Mouse (Mus musculus): ENCODE measurements around the gene Rfx8.
A peak's percentile ranks its signal among the peaks of the same experiment; 100 is the strongest.
"Not testable (repeated sequence)": the region's sequence is repeated elsewhere in the genome, so short reads cannot be mapped to it uniquely, and the experiment has no call there.

The Rfx8 gene

DNA sequence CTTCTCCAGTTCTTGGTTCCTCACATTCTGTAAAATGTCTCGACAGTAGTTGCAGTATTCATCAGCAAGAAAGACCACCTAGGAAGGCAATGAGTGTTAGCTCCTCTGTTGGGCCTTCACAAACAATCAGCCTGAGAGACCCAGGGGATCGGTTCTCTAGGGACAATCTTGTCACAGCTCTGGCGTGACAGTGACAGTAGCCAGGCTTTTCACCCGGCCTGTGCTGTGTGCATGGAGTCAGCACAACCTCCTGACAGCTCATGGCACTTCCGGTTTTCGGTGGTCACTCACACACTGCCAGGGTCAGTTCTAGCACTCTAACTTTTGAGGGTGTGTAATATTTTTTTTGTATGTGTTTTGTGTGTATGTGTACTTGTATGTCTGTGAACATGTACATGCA is 32.2 kb downstream of the Rfx8 start:
- no peak for DNase-seq

DNA sequence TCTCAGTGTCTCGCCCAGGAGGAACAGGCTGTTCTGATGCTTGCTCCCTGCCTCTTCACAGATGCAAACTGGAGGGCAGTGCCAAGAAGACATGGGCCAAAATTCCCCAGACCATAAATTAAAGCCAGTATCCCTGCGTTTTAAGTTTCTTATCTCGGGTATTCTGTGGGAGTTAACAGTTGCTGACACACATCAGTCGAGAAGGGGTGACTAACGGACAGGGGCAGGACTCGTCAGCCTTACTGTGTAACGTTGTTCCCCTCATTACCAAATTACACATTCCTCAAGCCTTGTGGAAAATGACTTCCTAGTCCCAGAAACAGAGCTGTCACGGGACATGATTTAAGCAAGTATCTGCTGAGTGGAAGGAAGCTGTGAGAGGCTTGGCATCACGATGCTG is 33.5 kb downstream of the Rfx8 start:
- no peak for DNase-seq

DNA sequence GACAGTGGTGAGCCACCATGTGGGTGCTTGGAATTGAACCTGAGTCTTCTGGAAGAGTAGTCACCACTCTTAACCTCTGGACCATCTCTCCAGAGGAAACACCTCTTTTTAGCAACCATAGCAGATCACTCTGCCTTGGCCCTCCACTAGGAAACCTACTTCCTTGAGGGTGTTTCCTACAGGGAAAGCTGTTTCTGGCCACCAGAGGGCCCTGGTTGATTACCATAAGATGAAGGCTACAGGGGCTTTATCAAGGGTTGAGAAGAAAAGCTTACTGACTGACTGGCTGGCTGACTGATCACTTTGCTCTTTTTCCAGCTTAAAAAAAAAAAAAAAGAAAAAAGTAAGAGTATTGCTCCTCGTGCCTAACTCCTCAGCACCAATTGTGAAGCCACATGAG is 35.0 kb downstream of the Rfx8 start:
- peak; percentile 92 for DNase-seq

DNA sequence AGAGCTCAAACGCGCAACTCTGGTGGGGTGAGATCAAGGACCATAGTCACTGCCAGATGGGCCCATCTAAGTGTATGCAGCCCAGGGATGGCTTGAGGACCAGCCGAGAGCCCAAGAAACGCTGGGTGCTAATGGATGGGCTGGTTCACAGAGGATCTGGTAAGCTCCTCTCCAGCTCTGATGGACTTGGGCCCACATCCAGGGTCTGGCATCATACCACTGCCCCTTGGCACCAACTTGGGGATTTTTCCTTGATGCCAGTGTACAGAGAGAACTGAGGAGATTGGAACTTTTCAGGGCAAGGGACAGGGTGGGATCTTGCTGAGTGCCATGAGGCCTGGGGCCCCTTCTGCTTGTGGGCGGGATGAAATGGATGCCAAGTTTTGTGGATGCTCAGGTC is 39.2 kb downstream of the Rfx8 start:
- DNase-seq, result no peak

DNA sequence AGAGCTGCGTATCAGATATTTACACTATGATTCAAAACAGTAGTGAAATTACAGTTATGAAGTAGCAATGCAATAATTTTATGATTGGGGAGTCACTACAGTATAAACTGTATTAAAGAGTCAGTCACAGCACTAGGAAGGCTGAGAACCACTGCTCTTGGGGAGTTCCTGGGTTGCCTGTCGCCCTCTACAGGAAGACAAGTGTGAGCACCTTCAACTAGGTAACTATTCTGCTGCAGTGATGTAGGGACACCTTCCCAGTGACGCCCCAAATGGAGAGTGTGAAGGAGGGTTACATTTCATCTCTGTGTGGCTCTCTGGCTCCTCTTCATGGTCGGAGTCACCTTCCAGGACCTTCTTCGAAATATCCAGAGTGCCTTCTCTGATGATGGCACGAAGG is 40.3 kb downstream of the Rfx8 start:
- DNase-seq, result no peak

DNA sequence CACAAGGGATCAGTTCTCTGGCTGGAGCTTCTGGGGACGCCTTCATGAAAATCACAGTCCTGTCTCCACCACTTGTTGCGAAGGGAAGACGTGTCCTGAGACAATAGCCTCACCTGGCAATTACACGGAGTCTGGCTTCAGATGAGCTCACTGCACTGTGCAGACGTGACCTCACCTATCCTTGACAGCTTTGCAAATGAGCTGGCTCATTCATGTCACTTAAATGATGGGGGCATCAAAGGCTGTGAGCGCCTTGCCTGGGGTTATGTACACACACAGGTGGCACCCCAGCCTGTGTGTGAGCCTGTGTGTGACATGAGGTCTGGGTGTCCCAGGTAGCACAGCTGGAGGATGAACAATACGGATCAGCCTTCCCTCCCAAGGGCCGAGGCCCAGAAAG is 41.9 kb downstream of the Rfx8 start:
- no peak for DNase-seq

DNA sequence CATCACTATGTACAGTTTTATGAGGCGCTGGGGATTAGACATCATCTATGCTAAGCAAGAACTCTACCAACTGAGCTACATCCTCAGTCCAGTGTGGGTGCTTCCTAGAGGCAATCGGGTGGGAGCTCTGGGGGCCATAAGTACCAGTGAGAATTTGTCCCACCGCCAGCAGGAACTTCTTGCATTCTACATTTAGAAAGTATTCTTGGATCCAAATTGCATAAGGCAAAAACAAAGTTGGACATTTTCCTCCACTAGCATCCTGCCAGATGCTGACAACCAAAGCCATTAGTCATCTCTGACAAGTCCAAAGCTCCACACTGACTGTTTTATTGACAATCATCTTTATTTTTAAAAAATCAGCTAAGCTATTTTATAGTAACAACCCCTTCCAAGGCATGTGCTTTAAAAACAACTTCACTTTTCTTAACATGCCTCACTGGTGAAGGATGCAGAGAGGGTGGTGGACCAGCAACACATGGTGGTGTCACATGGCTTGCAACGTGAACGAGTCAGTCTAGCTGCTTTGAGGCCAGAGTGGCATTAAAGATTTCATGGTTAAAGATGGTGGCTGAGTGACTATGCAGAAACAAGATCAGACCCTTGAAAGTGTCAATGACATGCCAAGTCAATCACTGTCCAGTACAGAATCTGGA is 44.4 kb downstream of the Rfx8 start:
- no peak for DNase-seq

DNA sequence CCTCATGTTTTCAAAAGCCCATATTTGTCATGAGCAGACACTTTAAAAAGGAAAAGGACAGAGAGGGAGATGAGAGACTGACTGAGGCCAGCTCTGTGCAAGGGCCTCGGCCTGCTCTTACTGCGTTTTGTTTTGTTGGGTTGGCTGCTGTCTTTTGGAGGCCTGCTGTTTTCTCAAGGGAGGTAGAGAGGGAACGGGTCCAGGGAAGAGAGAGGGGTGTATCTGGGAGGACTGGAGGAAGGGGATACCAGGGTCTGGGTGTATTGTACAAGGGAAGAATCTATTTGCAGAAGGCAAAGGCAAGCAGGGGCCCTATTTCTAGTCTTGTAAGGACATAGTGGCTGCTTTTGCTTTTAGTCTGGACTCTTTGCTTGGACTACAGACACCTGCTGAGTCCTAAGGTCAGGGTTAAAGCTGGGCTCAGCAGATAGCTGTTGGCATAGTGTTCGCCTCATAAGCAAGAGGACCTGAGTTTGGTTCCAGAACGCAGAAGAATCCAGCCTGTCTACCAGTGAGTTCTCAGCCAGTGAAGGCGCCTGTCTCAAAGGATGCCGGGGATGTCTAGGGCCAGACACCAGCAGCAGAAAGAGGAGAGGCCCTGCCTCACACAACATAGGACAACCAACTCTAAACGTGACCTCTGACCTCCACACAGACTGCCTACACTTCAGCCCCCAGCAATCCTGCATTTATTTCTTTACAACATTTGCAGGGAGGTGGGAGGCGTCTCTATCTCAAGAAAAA is 48.3 kb downstream of the Rfx8 start:
- DNase-seq, result no peak

DNA sequence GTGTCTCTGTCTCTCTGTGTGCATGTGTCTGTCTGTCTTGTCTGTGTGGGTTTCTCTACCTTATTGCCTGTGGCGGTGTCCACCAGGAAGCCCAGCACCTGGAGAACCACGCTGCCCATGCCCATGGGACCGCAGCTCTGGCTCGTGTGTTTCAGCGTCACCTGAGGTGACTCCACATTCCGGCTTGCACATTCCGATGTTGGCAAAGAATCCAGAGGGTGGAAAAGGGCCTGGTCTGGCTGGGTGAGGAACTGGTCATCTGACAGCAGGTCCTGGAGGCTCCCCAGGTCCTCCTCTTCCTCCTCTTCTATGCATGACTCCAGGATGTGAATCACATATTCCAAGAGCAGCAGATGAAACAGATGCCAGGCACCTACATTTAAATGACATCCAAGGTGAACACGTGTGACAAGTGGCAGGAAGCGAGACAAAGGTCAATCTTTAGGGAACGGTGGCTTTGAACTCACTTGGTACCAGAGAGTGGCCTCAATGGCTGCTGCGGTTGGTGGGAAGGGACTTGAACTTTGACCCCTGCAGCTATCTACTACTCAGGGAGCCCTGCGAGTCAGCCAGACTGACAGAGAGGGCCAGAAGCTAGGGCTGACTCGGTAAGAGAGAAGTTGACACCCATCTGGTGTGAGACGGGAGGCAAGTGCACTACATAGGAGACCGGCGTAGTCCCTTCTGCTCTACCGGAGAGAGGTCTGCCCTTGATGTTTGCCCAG is 50.4 kb downstream of the Rfx8 start:
- DNase-seq, result no peak

DNA sequence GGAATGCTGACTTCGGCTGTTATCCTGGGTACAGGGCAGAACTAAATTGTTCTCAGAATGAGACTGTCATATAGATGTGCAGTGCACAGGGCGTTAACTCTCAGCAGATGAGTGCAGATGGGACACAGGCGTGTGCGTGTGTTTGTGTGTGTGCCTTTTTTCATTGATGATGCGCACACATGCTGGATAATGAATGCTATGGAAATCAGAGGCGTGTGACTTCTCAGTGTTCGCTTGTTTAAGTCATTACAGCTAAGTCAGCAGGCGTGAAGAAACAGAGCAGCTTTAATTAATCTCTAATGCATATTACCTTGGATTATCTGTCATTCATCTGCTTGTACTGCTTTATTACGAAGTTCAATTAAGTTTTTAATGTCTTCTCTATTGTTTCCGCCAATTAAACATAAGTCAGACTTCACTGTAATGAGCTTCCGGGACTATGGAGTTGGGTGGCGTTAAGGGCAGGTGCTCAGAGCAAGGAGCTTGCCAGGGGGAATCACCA is 54.0 kb downstream of the Rfx8 start:
- no peak for DNase-seq

DNA sequence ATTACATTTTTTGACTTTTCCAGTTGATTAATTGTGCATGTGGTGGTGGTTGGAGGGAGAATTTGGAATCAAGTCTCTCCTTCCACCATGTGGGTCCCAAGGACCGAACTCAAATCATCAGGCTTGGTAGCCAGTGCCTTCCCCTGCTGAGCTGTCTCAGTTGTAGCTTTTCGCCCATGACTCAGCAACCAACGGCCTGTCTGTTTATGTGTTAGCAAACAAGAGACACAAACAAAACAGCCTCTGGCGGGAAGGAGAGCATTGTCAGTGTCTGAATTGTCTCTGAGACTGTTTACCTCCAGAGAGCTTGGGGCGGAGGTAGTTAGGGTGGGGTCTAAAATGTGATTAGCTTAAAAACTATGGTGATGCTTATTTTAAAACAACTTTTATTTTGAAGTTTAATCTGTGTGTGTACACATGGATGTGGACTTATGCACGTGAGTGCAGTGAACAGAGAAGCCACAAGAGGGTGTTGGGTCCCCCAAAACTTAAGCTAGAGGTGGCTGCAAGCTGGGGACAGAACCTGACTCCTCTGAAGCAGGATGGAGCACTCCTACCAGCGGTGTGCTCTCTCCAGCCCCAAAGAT is 56.7 kb downstream of the Rfx8 start:
- no peak for DNase-seq

DNA sequence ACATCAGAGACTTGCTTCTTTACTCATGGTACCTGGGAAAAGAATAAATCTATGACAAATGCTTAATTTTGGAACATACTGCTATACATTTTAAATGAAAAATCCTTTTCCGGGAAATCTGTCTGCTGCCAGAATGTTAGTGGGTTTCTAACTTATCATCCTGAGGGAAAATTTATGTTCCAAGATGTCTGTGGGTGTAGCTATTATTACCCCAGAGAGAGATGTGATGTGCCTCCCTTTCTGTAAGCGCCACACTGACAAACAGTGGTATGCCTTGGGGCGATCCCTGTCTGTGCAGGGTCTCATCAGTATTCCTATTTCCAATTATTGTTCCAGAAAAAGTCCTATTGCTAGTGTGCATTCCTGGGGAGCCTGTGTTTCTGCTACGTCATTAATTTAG is 57.7 kb downstream of the Rfx8 start:
- DNase-seq, result no peak

DNA sequence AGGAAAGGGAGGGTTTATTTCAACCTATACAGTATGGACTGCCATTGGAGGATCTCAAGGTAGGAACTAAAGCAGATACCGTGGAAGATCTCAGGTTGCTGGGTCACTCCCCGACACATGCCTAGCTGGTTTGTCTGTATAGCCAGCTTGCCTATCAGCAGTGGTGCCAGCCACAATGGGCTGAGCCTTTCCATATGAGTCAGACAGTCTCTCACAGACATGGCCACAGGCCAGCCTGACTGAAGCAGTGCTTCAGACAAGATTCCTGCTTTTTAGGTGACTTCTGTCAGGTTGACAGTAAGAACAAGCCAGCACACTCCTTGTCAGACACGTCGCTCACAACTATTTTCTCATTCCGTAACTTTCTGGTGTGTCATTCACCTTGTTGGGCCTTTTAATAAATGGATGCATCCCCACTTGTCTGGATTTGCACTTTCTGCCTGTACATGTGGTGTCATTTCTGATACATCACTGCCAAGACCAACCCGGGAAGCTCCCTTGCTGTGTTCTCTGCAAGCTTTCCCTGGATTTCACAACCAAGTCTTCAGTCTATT is 63.7 kb downstream of the Rfx8 start:
- no peak for DNase-seq

DNA sequence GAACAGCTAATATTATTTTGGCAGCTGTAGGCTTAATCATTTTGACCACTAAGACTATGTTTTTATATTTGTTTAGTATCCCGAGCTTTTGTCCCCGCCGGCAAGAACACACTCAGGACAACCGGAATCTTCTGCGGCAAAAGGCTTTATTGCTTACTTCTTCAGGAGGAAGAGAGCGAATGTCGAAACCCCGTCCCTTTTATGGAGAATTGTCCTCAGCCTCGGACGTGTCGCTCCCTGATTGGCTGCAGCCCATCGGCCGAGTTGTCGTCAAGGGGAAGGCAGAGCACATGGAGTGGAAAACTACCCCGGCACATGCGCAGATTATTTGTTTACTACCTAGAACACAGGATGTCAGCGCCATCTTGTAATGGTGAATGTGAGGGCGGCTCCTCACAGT is 65.9 kb downstream of the Rfx8 start:
- not testable (repeated sequence) for DNase-seq

DNA sequence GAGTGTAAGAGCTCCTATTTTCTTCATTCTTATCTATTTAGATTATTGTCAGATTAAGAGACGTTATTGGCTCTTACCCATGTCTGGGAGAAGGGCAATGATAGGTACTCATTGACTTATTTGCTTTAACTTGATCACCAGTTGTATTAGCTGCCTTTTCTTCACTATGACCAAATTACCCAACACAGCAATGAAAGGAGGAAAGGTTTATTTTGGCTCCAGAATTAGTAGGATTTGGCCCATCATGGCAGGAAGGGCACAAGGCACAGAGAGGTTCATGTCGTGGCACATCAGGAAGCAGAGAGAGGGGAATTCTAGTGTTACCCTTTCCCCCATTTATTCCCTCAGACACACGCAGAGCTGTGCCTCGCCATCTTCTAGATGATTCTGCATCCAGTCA is 67.8 kb downstream of the Rfx8 start:
- DNase-seq, result no peak

DNA sequence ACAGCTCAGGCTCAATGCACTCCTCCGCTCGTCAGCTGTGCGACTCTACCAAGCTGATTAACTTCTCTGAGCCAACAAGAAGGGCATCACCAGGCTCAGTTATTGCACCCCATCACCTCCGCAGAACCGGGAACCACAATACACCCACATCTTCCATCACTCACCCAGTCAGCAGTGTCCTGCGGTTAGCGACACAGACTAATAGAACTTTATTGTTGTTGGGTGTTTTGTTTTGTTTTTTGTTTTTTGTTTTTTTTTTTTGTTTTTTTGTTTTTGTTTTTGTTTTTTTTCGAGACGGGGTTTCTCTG is 69.6 kb downstream of the Rfx8 start, which contains the start of gene Creg2:
Creg2 (minus strand) TSS at position 234 of the 308 bp plus-strand sequence.
- no peak for DNase-seq

DNA sequence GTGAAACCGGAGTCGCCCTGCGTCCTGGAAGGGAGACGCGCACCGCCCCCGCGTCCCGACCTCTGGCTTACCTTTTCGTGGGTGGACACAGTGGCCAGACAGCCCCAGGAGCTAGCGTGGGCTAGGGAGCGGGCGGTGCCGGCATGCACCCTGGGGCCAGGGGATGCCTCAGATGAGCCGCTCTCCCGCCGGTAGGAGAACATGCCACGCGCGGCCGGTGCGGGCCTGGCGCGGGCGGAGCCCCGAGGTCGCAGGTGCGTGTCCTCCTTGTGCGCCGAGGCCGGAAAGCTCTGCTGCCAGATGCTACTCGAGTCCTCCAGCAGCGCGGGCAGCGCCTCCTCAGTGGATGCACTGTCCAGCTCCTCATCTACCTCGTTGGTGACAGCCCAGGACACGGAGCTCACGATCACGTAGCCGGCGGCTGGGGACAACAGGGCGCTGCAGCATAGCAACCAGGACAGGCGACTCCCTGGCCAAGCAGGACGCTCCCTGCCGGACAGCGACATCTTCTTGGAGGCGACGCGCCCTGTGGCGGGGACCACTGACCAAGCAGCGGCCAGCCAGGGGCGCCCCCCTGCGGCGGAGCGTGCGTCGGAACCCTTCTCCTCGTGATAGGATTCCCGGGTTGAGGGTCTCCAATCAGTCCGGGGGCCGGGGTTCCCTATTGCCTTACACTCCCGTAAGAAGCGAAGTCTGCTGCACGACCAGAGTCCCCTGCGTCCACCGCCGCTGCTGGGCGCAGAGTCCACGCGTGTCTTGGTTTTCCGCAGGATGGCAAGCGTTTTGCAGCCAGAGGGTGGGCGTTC is 70.2 kb downstream of the Rfx8 start:
- peak; percentile 69 for DNase-seq

DNA sequence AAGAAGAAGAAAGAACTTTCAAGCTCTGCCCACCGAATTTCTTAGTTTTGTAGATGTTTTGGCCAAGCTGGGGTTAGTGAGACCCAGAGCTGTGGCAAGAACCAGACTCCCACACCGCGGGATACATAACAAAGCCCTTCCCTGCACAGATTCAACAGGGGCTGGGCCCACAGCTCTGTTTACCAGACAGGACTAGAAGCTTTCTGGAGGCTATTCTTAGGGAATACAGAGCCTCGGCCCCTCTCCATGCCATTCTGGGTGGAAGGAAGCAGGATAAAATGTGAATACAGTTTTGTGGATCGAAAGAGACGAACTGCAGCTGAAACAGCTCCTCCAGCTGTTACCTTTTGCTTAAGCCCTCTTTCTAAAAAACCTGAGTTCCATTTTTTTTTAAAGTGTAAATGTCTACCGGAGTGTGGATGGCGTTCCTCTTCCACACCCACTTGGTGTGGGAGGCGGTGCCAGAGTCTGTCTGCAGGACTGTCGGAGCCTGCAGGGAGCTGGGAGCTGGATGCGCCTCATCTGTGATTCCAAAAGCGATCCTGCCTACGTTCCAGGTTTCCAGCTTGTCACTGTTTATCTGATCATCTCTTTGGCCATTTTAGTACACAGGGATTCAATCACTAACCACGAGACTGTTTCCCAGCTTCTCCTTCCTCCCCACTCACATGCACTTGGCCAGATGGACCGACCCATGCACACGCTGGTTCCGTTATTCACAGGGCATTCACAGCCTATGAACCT is 70.9 kb downstream of the Rfx8 start:
- no peak for DNase-seq

DNA sequence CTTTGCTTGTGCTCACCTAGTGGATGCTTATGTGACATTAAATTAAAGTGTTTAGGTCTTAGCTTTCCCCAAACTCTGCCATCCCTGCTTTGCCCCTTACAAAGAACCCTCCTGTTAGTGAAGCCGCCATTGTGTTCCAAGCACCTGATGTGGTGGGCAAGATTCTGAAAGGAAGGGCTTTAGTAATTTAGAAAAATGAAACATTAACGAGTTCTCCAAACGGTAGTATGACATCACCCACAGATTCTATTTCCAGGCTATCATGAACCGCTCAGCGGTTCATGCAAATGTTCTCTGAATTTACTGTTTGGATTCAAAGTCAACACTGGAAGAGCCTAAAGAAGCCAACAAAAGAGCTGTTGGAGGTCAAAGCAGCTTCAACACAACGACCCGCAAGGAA is 72.2 kb downstream of the Rfx8 start:
- no peak for DNase-seq

DNA sequence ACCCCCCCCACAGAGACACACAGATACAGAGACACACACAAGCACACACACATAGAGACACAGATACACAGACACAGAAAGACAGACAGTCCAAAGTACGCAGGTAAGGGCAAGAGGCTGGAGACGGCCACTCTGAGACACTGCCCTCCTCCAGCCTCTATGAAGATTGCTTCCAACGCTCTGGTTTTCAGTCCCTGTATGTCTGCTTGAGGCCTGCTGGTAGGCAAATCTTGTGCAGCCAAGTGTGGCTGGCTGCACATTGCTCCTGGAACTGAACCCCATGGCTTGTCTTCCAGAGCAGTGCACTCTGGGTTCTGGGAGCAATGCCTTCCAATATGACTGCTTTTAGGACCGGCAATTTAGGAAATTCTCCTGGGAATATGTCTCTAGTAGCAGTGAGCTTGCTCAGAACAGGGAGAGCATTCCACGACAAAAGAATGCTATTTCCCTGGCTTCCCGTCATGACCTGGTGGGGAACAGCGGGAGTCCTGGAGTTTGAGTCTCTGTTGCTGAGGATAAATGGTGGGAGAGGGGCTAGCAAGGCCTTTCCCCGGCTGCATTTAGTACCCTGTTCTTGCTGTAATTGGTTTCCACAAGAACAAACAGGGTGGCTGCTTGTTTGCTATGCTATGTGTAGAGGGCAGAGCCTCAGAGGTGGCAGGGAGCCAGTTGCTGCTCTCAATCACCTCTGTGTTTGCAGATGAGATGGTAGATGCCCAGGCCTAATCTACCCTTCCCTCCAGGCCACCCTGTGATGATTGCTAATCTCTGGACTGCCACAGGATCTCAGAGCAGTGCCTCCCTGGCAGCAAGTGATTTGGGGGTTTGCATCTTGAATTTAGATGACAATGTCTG is 74.7 kb downstream of the Rfx8 start:
- DNase-seq, result no peak

DNA sequence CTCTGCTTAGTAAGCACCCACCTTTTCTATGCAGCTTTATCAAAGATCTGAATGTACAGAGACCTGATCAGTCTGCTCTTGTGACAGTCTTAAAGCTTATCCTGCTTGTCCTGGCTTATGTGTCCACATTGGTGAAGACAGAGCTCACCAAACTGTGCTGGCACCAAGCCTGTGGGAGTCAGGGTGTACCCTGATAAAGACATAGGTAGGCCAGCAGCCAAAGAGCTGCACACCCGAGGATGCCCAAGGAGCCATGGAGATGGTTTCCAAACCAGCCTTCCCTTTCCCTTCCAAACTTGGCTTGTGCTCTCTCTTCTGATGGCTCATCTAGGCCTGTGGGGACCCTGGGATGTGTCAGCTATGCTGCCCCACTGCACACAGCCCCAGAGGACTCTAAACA is 76.5 kb downstream of the Rfx8 start:
- no peak for DNase-seq
